Mouse (Mus musculus): ENCODE data around the gene Cd248.

Gene Cd248

DNA sequence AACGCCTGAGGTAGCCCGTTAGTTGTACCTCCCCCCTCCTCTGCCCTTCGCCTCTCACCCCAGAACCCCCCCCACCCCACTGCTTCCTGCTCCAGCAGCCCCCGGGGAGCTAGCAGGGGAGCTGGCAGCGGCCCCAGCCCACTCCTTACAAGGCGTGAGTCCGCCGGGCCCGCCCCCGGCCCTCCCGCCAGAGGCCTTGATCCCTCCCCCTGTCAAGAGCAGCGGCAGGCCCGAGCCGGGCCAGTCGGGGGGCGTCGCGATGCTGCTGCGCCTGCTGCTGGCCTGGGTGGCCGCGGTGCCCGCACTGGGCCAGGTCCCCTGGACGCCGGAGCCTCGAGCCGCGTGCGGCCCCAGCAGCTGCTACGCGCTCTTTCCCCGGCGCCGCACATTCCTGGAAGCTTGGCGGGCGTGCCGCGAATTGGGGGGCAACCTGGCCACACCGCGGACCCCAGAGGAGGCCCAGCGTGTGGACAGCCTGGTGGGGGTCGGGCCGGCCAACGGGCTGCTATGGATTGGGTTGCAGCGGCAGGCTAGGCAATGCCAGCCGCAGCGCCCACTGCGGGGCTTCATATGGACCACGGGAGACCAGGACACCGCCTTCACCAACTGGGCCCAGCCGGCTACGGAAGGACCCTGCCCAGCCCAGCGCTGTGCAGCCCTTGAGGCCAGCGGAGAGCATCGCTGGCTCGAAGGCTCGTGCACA lies at the start of gene Cd248:
Gene Cd248, plus strand, starts transcription at position 212 of the 703 bp plus-strand sequence.
- ATAC-seq (ENCODE audit: insufficient number of reproducible peaks, low FRiP score, low TSS enrichment): no peak

DNA sequence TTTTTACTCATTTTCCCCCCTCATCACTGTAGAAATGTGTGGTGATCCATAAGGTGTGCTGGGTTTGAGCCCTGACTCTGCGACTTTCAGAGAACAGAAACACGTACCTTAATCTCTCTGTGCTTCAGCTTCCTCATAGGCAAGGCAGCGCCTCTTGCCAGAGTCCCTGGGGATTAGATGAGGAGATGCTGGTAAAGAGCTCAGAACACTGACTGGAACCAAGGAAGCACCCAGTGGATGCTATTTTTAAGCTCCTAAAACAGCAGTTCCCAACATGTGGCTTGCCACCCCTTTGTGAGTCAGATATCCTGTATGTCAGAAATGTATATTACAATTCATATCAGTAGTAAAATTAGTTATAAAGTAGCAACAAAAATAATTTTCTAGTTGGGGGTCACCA lies 49.7 kb upstream of the Cd248 start:
- ATAC-seq (ENCODE audit: insufficient number of reproducible peaks, low FRiP score, low TSS enrichment): no peak

- ATAC-seq (ENCODE audit: insufficient number of reproducible peaks, low FRiP score, low TSS enrichment): no peak
These were observed 46.5 kb upstream of the Cd248 start for GRCm38 (mm10) chr19:5021416-5021815.

DNA sequence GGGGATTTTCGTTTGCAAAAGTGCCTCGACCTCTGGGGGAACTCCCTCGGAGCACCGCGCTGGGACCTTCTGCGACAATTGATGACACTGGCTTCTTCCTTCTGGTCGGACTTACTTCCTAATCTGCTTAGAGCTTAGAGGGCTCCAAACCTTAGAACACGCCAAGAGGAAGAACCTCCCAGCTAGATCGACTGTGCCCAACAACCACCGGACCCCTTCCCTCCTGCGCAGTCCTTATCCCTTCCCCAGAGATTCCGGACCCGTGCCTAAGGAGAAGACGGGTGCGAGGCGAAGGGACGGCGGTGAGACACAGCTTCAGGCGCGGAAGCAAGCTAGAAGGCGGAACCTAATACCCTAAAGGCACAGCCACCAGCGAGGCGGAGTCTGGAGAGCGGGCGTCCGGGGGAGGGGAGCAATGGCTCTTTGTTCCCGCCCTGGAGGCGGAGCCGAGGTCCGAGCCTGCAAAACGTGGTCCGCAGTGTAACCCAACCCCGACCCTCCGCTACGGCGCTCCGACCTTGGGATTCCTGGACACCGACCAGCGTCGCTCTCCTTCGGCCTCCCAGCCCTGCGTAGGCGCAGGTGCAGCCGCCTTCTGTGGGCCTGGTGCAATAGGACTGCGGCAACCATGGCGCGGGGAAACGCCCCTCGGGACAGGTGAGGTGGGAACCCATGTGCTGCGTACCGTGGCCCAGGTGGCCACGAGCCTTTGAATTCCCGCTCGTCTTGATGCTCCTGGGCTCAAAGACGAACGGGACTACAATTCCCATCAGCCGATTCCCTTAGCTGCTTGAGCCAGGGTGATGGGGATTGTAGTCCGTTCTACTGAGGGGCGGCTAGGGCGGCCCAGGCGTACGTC lies 44.0 kb upstream of the Cd248 start, which contains the start of gene Slc29a2:
Gene Slc29a2, plus strand, starts transcription at position 240 of the 859 bp plus-strand sequence.
- ATAC-seq (ENCODE audit: insufficient number of reproducible peaks, low FRiP score, low TSS enrichment): peak; percentile 92

GRCm38 (mm10) chr19:5026111-5026510 lies 41.8 kb upstream of the Cd248 start:
- ATAC-seq (ENCODE audit: insufficient number of reproducible peaks, low FRiP score, low TSS enrichment): no peak

DNA sequence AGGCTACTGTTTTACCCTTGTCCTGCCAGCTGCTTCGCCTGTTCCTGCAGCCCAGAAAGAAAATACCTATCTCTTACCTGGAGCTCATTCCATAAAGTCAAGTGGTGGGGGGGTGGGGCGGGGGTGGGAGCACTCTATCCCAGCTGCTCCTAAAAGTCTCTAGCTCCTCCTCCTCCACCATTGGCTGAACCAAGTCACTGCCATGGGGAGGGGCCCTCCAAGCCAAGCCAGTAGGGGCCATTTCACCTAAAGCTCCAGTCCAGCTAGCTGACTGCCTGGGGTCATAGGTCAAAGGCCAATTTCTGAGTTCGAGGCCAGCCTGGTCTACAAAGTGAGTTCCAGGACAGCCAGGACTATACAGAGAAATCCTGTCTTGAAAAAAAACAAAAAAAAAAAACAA lies 35.2 kb upstream of the Cd248 start:
- no peak for ATAC-seq (ENCODE audit: insufficient number of reproducible peaks, low FRiP score, low TSS enrichment)

GRCm38 (mm10) chr19:5036577-5036976 lies 31.3 kb upstream of the Cd248 start:
- no peak for ATAC-seq (ENCODE audit: insufficient number of reproducible peaks, low FRiP score, low TSS enrichment)

DNA sequence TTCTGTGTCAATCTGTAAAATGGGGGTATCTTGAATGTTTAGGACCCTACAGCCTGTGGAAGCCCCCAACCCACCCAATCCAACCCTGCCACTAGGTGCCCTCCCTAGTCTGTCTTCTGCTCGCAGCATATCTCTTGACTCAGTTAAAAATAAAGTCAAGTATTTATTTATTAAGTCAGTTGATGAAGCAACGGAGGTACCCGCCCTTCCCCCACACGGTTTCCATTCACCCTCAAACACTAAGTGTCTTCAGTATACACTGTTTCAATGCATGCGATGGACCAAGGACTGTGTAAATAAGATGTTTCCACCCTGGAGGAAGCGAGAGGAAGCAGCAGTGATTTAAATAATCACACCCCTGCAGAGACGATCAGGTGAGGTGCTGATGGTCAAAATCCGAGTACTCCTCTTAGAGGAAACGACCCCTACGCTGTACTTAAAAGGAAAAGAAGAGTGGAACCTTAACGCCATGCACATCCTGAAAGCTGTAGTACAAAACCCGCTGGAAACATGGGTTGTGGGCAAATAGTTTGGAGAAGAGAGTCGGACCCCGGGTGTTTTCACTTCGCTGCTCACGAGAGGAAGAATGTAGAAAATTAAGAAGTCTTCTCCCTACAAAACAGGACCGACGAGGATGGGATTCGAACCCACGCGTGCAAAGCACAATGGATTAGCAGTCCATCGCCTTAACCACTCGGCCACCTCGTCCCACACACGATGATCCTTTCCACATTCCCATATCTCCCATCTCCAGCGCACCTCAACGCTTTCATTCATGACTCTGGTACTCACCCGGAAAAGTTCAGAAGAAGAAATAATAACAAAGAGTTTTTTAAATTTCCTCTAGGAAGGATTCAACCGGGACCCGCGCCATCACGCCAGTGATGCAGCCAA lies 30.0 kb upstream of the Cd248 start:
- peak; percentile 16; the same call in 1 of the 2 replicates for ATAC-seq (ENCODE audit: insufficient number of reproducible peaks, low FRiP score, low TSS enrichment)

DNA sequence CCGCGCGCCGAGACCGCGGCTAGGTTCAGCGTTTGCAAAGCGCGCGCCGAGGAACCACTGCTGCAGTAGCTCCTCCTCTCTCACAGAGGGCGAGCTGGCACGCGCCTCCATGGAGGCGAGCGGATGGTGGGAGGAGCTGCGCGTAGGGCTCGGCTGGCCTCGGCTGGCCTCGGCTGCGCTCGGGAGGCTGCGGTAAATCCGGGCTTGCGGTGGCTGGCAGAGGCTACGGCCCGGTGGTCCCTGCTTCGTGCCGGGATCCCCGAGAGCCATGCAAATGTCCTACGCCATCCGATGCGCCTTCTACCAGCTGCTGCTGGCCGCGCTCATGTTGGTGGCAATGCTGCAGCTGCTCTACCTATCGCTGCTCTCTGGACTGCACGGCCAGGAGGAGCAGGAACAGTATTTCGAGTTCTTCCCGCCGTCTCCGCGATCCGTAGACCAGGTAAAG lies 29.1 kb upstream of the Cd248 start, which contains the start of the genes B4gat1 and AC124502.3:
Gene B4gat1, plus strand, starts transcription at position 118 of the 448 bp plus-strand sequence.
Gene AC124502.3, plus strand, starts transcription at position 183 of the 448 bp plus-strand sequence.
- ATAC-seq (ENCODE audit: insufficient number of reproducible peaks, low FRiP score, low TSS enrichment): peak; percentile 79; the same call in 1 of the 2 replicates

- no peak for ATAC-seq (ENCODE audit: insufficient number of reproducible peaks, low FRiP score, low TSS enrichment)
These were observed 28.4 kb upstream of the Cd248 start for GRCm38 (mm10) chr19:5039301-5040114.

- ATAC-seq (ENCODE audit: insufficient number of reproducible peaks, low FRiP score, low TSS enrichment): peak; percentile 43; the same call in 1 of the 2 replicates
These were observed 26.9 kb upstream of the Cd248 start, which contains the start of gene Brms1 for GRCm38 (mm10) chr19:5040862-5041523. Gene Brms1, plus strand, starts transcription at chr19:5041354.

DNA sequence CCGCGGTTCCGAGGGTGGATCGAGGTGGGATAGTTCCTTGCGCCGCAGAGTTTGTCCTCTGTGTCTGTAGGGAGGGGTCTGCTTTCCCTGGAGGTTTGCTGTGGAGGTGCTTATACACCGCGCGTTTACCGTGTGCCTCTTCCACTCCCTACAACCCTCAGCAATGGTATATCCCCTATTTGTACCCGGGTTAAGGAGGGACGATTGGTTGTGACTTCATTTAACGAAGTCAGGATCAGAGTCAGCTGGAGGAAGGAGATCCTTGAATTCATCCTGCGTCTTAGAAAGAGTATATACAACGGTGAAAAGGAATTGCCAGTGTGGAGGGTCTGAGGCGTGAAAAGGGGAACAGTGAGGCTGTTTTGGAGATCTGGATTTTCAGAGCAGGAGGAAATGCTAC lies 26.3 kb upstream of the Cd248 start:
- no peak for ATAC-seq (ENCODE audit: insufficient number of reproducible peaks, low FRiP score, low TSS enrichment)

DNA sequence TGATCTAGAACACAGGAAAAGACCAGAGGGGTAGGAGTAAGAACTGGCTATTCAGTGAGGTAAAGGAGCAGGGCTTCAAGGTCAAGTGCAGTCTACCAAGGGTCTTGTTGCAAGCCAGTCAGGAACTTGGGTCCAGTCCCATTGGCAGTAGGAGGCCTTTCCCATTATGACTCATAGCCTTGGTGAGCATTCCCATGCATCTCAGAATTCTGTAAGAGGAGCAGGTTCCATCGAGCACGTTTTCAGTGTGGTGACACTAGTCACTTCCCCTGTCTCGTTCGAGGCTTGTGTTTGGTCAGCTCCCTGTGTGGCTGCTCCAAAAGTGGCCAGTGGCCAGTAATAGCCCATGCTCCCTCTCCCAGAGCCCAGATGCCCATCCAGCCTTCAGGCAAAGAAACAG lies 22.3 kb upstream of the Cd248 start:
- ATAC-seq (ENCODE audit: insufficient number of reproducible peaks, low FRiP score, low TSS enrichment): no peak

GRCm38 (mm10) chr19:5048138-5049056 lies 19.5 kb upstream of the Cd248 start:
- no peak for ATAC-seq (ENCODE audit: insufficient number of reproducible peaks, low FRiP score, low TSS enrichment)

- no peak for ATAC-seq (ENCODE audit: insufficient number of reproducible peaks, low FRiP score, low TSS enrichment)
These were observed 18.6 kb upstream of the Cd248 start for GRCm38 (mm10) chr19:5049325-5049724.

DNA sequence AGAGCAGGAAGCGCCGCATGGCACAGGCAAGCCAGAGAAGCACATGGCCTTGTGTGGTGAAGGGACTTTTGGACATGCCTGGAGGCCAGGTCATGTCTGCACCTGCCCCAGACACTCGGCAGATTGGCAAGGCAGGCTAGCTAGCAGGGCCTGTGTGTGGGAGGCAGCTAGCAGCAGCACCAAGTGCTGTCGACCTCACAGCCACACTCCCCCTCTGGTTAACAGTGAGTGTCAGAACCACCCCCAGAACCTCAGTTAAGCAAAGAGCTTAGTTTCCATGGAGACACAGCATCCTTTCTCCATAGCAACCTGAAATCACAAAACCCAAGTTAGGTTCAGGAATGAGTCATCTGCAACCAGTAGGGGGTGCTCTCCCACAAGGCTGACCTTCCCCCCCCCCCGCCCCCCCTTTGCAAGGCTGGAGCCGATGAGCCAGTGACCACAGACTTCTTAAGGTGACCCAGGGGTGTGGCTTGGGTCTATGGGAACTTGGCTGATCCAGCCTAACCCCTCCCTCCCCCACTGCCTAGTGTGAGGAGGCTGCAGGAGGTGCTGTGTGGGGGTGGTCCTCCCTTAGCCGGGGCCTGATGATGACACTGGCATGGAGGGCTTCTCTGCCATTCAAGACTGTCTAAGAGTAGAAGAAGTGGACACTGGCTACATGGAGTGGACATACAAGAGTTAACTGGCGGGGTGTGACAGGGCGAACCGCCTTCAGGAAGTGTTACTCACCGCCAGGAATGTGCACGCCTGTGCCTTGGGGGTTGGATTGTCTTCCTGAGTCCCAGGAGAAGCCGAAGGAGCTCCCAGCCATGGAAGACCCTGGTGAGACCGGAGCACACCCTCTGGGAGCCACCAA lies 17.6 kb upstream of the Cd248 start, which contains the start of gene Rin1:
Gene Rin1, plus strand, starts transcription at position 435 of the 859 bp plus-strand sequence.
- ATAC-seq (ENCODE audit: insufficient number of reproducible peaks, low FRiP score, low TSS enrichment): no peak

GRCm38 (mm10) chr19:5051031-5051430 lies 16.8 kb upstream of the Cd248 start:
- no peak for ATAC-seq (ENCODE audit: insufficient number of reproducible peaks, low FRiP score, low TSS enrichment)
